In genomic region chr12:24893777-24894468, GRCm38 (mm10) we compare ENCODE assay signal across 8 mouse cellular contexts.
DNase-seq lines count a peak whose midpoint lies in the region; ATAC-seq and TF ChIP-seq lines count a peak whose summit lies in the region.

No protein-coding gene starts in this region.

- no peak overlapping the region for H3K4me3 ChIP-seq in embryonic facial prominence, embryonic 11.5 days (ENCODE audit: low read depth, low read length)
- H3K4me3 ChIP-seq in heart, embryonic 13.5 days: no peak overlapping the region
- no peak overlapping the region for H3K4me3 ChIP-seq in kidney, postnatal 0 days (replicated peaks; ENCODE audit: low read depth, low read length)
- no peak overlapping the region for H3K4me3 ChIP-seq in limb, embryonic 15.5 days
- no peak overlapping the region for H3K4me3 ChIP-seq in midbrain, postnatal 0 days (ENCODE audit: low read depth, low read length)

- no peaks in the 10 kb centered on the region; the same call in 1 of the 2 replicates for H3K36me3 ChIP-seq in embryonic facial prominence, embryonic 11.5 days (replicated peaks; ENCODE audit: control insufficient read depth, insufficient read depth, low read depth, low read length)
- H3K36me3 ChIP-seq in heart, embryonic 13.5 days: peaks cover 12% of the 10 kb centered on the region
- no peaks in the 10 kb centered on the region for H3K36me3 ChIP-seq in kidney, postnatal 0 days (ENCODE audit: insufficient read depth, low read length)
- H3K36me3 ChIP-seq in limb, embryonic 15.5 days: peaks cover 13% of the 10 kb centered on the region
- H3K36me3 ChIP-seq in midbrain, postnatal 0 days (ENCODE audit: insufficient read depth, low read length): peaks cover 9% of the 10 kb centered on the region; the same call in 1 of the 2 replicates

- TF ChIP-seq CTCF in kidney, postnatal 0 days (IDR thresholded peaks at IDR 0.05; ENCODE audit: low read depth): peak; percentile 10; the same call in 1 of the 2 replicates
- TF ChIP-seq CTCF in midbrain, postnatal 0 days (IDR thresholded peaks at IDR 0.05): no peak

- ATAC-seq in embryonic facial prominence, embryonic 11.5 days (replicated peaks; ENCODE audit: insufficient number of reproducible peaks, low FRiP score, low TSS enrichment, low read depth): peak; percentile 76; the same call in 1 of the 2 replicates
- no peak for ATAC-seq in heart, embryonic 13.5 days (ENCODE audit: extremely low read depth, insufficient number of reproducible peaks, low FRiP score, low TSS enrichment)
- ATAC-seq in kidney, postnatal 0 days (replicated peaks; ENCODE audit: low FRiP score, low read depth): peak; percentile 69
- ATAC-seq in limb, embryonic 15.5 days (ENCODE audit: insufficient number of reproducible peaks, low FRiP score, low TSS enrichment, low read depth): peak; percentile 67; the same call in 1 of the 2 replicates
- peak; percentile 76 for ATAC-seq in midbrain, postnatal 0 days (ENCODE audit: low FRiP score)

- no peaks in the 10 kb centered on the region for H3K9me3 ChIP-seq in embryonic facial prominence, embryonic 11.5 days (replicated peaks; ENCODE audit: control insufficient read depth, low read length)
- no peaks in the 10 kb centered on the region for H3K9me3 ChIP-seq in heart, embryonic 13.5 days
- H3K9me3 ChIP-seq in kidney, postnatal 0 days (replicated peaks; ENCODE audit: low read length): no peaks in the 10 kb centered on the region
- no peaks in the 10 kb centered on the region for H3K9me3 ChIP-seq in limb, embryonic 15.5 days
- H3K9me3 ChIP-seq in midbrain, postnatal 0 days (ENCODE audit: low read length): no peaks in the 10 kb centered on the region

- H3K4me2 ChIP-seq in embryonic facial prominence, embryonic 11.5 days (ENCODE audit: low read depth, low read length): no peak overlapping the region
- H3K4me2 ChIP-seq in heart, embryonic 13.5 days: no peak overlapping the region
- H3K4me2 ChIP-seq in kidney, postnatal 0 days (ENCODE audit: low read length): no peak overlapping the region
- H3K4me2 ChIP-seq in limb, embryonic 15.5 days: no peak overlapping the region
- no peak overlapping the region for H3K4me2 ChIP-seq in midbrain, postnatal 0 days (ENCODE audit: low read depth, low read length, poor library complexity, severe bottlenecking)

- H3K27ac ChIP-seq in embryonic facial prominence, embryonic 11.5 days (replicated peaks; ENCODE audit: low read depth, low read length): no peak overlapping the region
- peak overlapping the region; percentile 74 for H3K27ac ChIP-seq in heart, embryonic 13.5 days (replicated peaks)
- peak overlapping the region; percentile 72 for H3K27ac ChIP-seq in kidney, postnatal 0 days
- peak overlapping the region; percentile 61 for H3K27ac ChIP-seq in limb, embryonic 15.5 days
- 0 out of 2 replicates have a peak overlapping the region, but pooled peaks have one; percentile 2 for H3K27ac ChIP-seq in midbrain, postnatal 0 days (ENCODE audit: low read depth, low read length)

- H3K27me3 ChIP-seq in embryonic facial prominence, embryonic 11.5 days (ENCODE audit: control insufficient read depth, insufficient read depth, low read length): no peaks in the 10 kb centered on the region
- H3K27me3 ChIP-seq in heart, embryonic 13.5 days (replicated peaks): no peaks in the 10 kb centered on the region
- no peaks in the 10 kb centered on the region for H3K27me3 ChIP-seq in kidney, postnatal 0 days (ENCODE audit: insufficient read depth, low read length)
- H3K27me3 ChIP-seq in limb, embryonic 15.5 days: no peaks in the 10 kb centered on the region
- H3K27me3 ChIP-seq in midbrain, postnatal 0 days (ENCODE audit: insufficient read depth, low read length): no peaks in the 10 kb centered on the region

- H3K4me1 ChIP-seq in embryonic facial prominence, embryonic 11.5 days (ENCODE audit: control insufficient read depth, insufficient read depth, low read length): peaks cover 5% of the 10 kb centered on the region; the same call in 1 of the 2 replicates
- peaks cover 61% of the 10 kb centered on the region for H3K4me1 ChIP-seq in heart, embryonic 13.5 days
- H3K4me1 ChIP-seq in kidney, postnatal 0 days (replicated peaks; ENCODE audit: insufficient read depth, low read length): peaks cover 22% of the 10 kb centered on the region; the same call in 1 of the 2 replicates
- peaks cover 9% of the 10 kb centered on the region for H3K4me1 ChIP-seq in limb, embryonic 15.5 days
- no peaks in the 10 kb centered on the region for H3K4me1 ChIP-seq in midbrain, postnatal 0 days (ENCODE audit: insufficient read depth, low read length)

- H3K9ac ChIP-seq in embryonic facial prominence, embryonic 11.5 days (replicated peaks; ENCODE audit: low read length): peak overlapping the region; percentile 18; the same call in 1 of the 2 replicates
- H3K9ac ChIP-seq in heart, embryonic 13.5 days: peak overlapping the region; percentile 56
- 0 out of 2 replicates have a peak overlapping the region, but pooled peaks have one; percentile 19 for H3K9ac ChIP-seq in kidney, postnatal 0 days (ENCODE audit: low read depth, low read length)
- no peak overlapping the region for H3K9ac ChIP-seq in limb, embryonic 15.5 days
- H3K9ac ChIP-seq in midbrain, postnatal 0 days (replicated peaks; ENCODE audit: low read length, poor library complexity, severe bottlenecking): no peak overlapping the region

- intact Hi-C loops in heart, postnatal 25 days (cut with DNase I): loop anchor here (5.0 kb wide), 1 partner anchor 47 kb away; no protein-coding TSS in a partner anchor

- peak; percentile 92 for DNase-seq in heart, adult 11 months
- no peak for DNase-seq in heart, postnatal 25 days (ENCODE audit: low spot score)
- peak; percentile 42 for DNase-seq in embryonic facial prominence, embryonic 11.5 days (ENCODE audit: low spot score)
- DNase-seq in kidney, postnatal 0 days (ENCODE audit: low spot score): peak; percentile 67
- DNase-seq in midbrain, postnatal 0 days (ENCODE audit: low spot score): peak; percentile 81
- no peak for DNase-seq in thymus, postnatal 14 days

- 29% methylated on average over 10 of the region's 10 CpGs for WGBS in embryonic facial prominence, embryonic 11.5 days
- 45% methylated on average over 10 of the region's 10 CpGs for WGBS in heart, embryonic 13.5 days
- WGBS in kidney, postnatal 0 days: 24% methylated on average over 10 of the region's 10 CpGs
- 37% methylated on average over 10 of the region's 10 CpGs for WGBS in limb, embryonic 15.5 days
- WGBS in midbrain, postnatal 0 days: 24% methylated on average over 10 of the region's 10 CpGs

Comparison
In these comparisons a context has a peak if more than half of its experiments do, and no peak if none do; other contexts are left out.
1. DNase-seq: peak in heart, adult 11 months (single experiment), embryonic facial prominence, embryonic 11.5 days (single experiment), kidney, postnatal 0 days (single experiment) and midbrain, postnatal 0 days (single experiment); none in heart, postnatal 25 days (single experiment) and thymus, postnatal 14 days (single experiment).
2. H3K9ac ChIP-seq: peak in embryonic facial prominence, embryonic 11.5 days (single experiment), heart, embryonic 13.5 days (single experiment) and kidney, postnatal 0 days (single experiment); none in limb, embryonic 15.5 days (single experiment) and midbrain, postnatal 0 days (single experiment).